In the genomic region with DNA sequence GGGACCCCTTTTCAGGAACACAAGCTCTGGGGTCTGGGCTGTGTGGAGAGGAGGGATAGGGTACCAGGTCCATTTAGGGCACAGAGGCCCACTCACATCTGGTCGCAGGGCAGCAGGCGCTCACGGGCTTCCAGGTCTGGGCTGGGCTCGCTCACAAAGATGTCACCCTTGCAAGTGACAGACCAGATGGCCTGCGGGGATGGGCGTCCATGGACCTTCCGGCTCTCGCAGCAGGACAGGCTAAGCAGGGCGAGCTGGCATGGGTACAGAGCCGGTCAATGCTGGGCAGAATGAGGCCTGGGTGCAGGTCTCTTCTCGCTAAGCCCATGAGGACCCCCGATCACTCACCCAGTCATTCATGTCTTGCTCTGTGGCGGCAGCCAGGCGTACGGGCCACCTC, we compare ENCODE assay signal across 29 mouse cellular contexts. TPM values are rescaled to one million over a fixed set of nuclear protein-coding genes. Genes with fewer than 3 reads are reported as not detected.
DNase-seq lines count a peak whose midpoint lies in the region; ATAC-seq lines count a peak whose summit lies in the region.
"Had no signal": no experiment of that assay in that cellular context is flagged by ENCODE, and none has a peak within 500 bp of the region (broad histone marks: within the 10 kb centered on the region; RNA-seq: fewer than 3 reads in every experiment).

No protein-coding gene starts in this region.

- peaks cover 27% of the 10 kb centered on the region for H3K36me3 ChIP-seq in heart, embryonic 11.5 days (ENCODE audit: control insufficient read depth, insufficient read depth, low read length)
- H3K36me3 ChIP-seq in forebrain, embryonic 10.5 days (replicated peaks), result peaks cover 66% of the 10 kb centered on the region

- H3K9ac ChIP-seq in heart, embryonic 11.5 days (ENCODE audit: low read depth, low read length), result 0 out of 2 replicates have a peak overlapping the region, but pooled peaks have one; percentile 24
- H3K9ac ChIP-seq: embryonic facial prominence, embryonic 13.5 days; forebrain, embryonic 13.5 days; hindbrain, embryonic 12.5 days; intestine, embryonic 15.5 days; kidney, embryonic 15.5 days had no signal

- no peaks in the 10 kb centered on the region for H3K27me3 ChIP-seq in heart, embryonic 11.5 days (ENCODE audit: control insufficient read depth, insufficient read depth, low read length)
- H3K27me3 ChIP-seq in forebrain, embryonic 10.5 days (ENCODE audit: poor library complexity, severe bottlenecking), result no peaks in the 10 kb centered on the region
- H3K27me3 ChIP-seq: CH12.LX; embryonic facial prominence, embryonic 13.5 days; forebrain, embryonic 13.5 days; hindbrain, embryonic 12.5 days; intestine, embryonic 15.5 days; kidney, embryonic 15.5 days; Patski had no signal

- peak; percentile 54 to 58 for DNase-seq in cerebellum, adult 18-20 months
- no peak for DNase-seq in cerebellum, adult 9-10 months
- peak; percentile 55 to 71 for DNase-seq in cerebellum, postnatal 25 days
- no peak for DNase-seq in cerebellum, adult 11 months
- no peak for DNase-seq in heart, postnatal 4 days
- no peak for DNase-seq in forebrain, embryonic 10.5 days (ENCODE audit: extremely low spot score, low spot score)
- DNase-seq: adrenal gland, postnatal 10 days; adrenal gland, postnatal 36 days; B cell, adult 2 months; embryo, embryonic 11 days; gastrocnemius, postnatal 10 days; gastrocnemius, postnatal 36 days; heart, postnatal 36 days; kidney, adult 11 months; kidney, adult 8-10 months had no signal

- 88% methylated on average over 15 of the region's 15 CpGs for WGBS in heart, embryonic 11.5 days (ENCODE audit: insufficient replicate concordance)
- WGBS in forebrain, embryonic 10.5 days, result 94% methylated on average over 15 of the region's 15 CpGs

- ATAC-seq in heart, embryonic 11.5 days (replicated peaks; ENCODE audit: insufficient number of reproducible peaks, low FRiP score, low TSS enrichment), result no peak
- ATAC-seq: forebrain, embryonic 13.5 days; forebrain, embryonic 16.5 days; hindbrain, embryonic 16.5 days; intestine, embryonic 15.5 days; Patski had no signal

- no peak overlapping the region for H3K4me2 ChIP-seq in heart, embryonic 11.5 days
- H3K4me2 ChIP-seq: embryonic facial prominence, embryonic 13.5 days; forebrain, embryonic 13.5 days; hindbrain, embryonic 12.5 days; intestine, embryonic 15.5 days; kidney, embryonic 15.5 days had no signal

- H3K9me3 ChIP-seq in heart, embryonic 11.5 days (replicated peaks; ENCODE audit: control insufficient read depth, low read length), result peaks cover 4% of the 10 kb centered on the region; the same call in 1 of the 2 replicates
- peaks cover 8% of the 10 kb centered on the region for H3K9me3 ChIP-seq in forebrain, embryonic 10.5 days
- H3K9me3 ChIP-seq: forebrain, embryonic 13.5 days; G1E; intestine, embryonic 15.5 days; kidney, embryonic 15.5 days had no signal

- H3K4me1 ChIP-seq in heart, embryonic 11.5 days (ENCODE audit: control insufficient read depth, insufficient read depth, low read length), result no peaks in the 10 kb centered on the region
- H3K4me1 ChIP-seq in forebrain, embryonic 10.5 days, result peaks cover 6% of the 10 kb centered on the region; the same call in 1 of the 2 replicates
- H3K4me1 ChIP-seq: embryonic facial prominence, embryonic 10.5 days; embryonic facial prominence, embryonic 13.5 days; forebrain, embryonic 13.5 days; hindbrain, embryonic 12.5 days; intestine, embryonic 15.5 days; kidney, embryonic 15.5 days had no signal

- H3K4me3 ChIP-seq in heart, embryonic 11.5 days (ENCODE audit: low read depth, low read length), result no peak overlapping the region
- H3K4me3 ChIP-seq in forebrain, embryonic 10.5 days, result no peak overlapping the region
- H3K4me3 ChIP-seq: embryonic facial prominence, embryonic 10.5 days; embryonic facial prominence, embryonic 13.5 days; erythroblast, embryonic 14.5 days; forebrain, embryonic 13.5 days; hindbrain, embryonic 12.5 days; intestine, embryonic 15.5 days; kidney, embryonic 15.5 days had no signal

- H3K27ac ChIP-seq in heart, embryonic 11.5 days (ENCODE audit: low read depth, low read length), result no peak overlapping the region
- no peak overlapping the region for H3K27ac ChIP-seq in forebrain, embryonic 10.5 days
- H3K27ac ChIP-seq: embryonic facial prominence, embryonic 10.5 days; embryonic facial prominence, embryonic 13.5 days; forebrain, embryonic 13.5 days; hindbrain, embryonic 12.5 days; intestine, embryonic 15.5 days; kidney, embryonic 15.5 days had no signal

RNA-seq across cellular contexts. Expression of gene Bhlha15, which starts 16.0 kb away (rescaled TPM):
- polyA plus RNA-seq in heart, embryonic 11.5 days (2014; fragmentation: Nextera tagmentation; extraction: Ambion mirVana), result 0.63 and 0.79 TPM in 2 replicates
- under 1 TPM; 0.07 TPM for total RNA-seq in heart, postnatal 4 days (2021)
- 0.12 and 0.23 TPM in 2 replicates for polyA plus RNA-seq in forebrain, embryonic 10.5 days (2016; fragmentation: Nextera tagmentation; extraction: Ambion mirVana)
- total RNA-seq: gastrocnemius, adult 18-20 months; gastrocnemius, postnatal 36 days; heart, postnatal 36 days had no signal
- polyA plus RNA-seq: erythroblast, embryonic 14.5 days had no signal

RNA-seq across cellular contexts. Expression of gene Tecpr1, which starts 17.3 kb away (rescaled TPM):
- polyA plus RNA-seq in heart, embryonic 11.5 days (2014; fragmentation: Nextera tagmentation; extraction: Ambion mirVana), result 12.1 and 13.2 TPM in 2 replicates
- 10 to 100 TPM; 24.1 to 26.0 TPM for total RNA-seq in heart, postnatal 4 days (2021)
- 18.1 and 19.9 TPM in 2 replicates for polyA plus RNA-seq in forebrain, embryonic 10.5 days (2016; fragmentation: Nextera tagmentation; extraction: Ambion mirVana)

RNA-seq across cellular contexts. Expression of gene Bri3, which starts 38.2 kb away (rescaled TPM):
- polyA plus RNA-seq in heart, embryonic 11.5 days (2014; fragmentation: Nextera tagmentation; extraction: Ambion mirVana), result 108 and 110 TPM in 2 replicates
- total RNA-seq in heart, postnatal 4 days (2021), result 100 to 1,000 TPM; 180 to 221 TPM
- 113 and 119 TPM in 2 replicates for polyA plus RNA-seq in forebrain, embryonic 10.5 days (2016; fragmentation: Nextera tagmentation; extraction: Ambion mirVana)

Comparison
In these comparisons a context has a peak if more than half of its experiments do, and no peak if none do; other contexts are left out.
1. DNase-seq: peak in cerebellum, adult 18-20 months (2 of 2) and cerebellum, postnatal 25 days (2 of 2); none in cerebellum, adult 9-10 months (single experiment), cerebellum, adult 11 months (single experiment), heart, postnatal 4 days (single experiment) and forebrain, embryonic 10.5 days (single experiment).